Mouse (Mus musculus) layer of hippocampus, postnatal 14 days (tissue): ENCODE data around the gene Kbtbd13. TPM values are rescaled to one million over a fixed set of nuclear protein-coding genes. Genes with fewer than 3 reads are reported as not detected.

Experiments used
- DNase-seq, 2 experiments: peaks; one replicate each; pipeline ENCODE4 v3.0.0; 2021 to 2022; ENCODE audit warnings: low spot score in 2 of 2, mixed read lengths in 1 of 2
- total RNA-seq, 2 experiments: library from RNA; stranded (reverse); gene quantifications; 2 replicates each; pipeline ENCODE4 v1.2.3; 2021

The Kbtbd13 gene
- total RNA-seq, 2 experiments from 2014 or later, result 0.21 to 0.25 TPM

- DNase-seq, result no peak
Measured at GRCm38 (mm10) chr9:65356561-65356960, 34.9 kb downstream of the Kbtbd13 start.

GRCm38 (mm10) chr9:65353251-65353650, 38.2 kb downstream of the Kbtbd13 start:
- DNase-seq, result no peak

GRCm38 (mm10) chr9:65347112-65347850, 44.2 kb downstream of the Kbtbd13 start:
- DNase-seq, result no peak

- peak; percentile 23 to 56 for DNase-seq
Measured at GRCm38 (mm10) chr9:65346476-65347111, 44.9 kb downstream of the Kbtbd13 start.

- peak; percentile 93 to 97 for DNase-seq
Measured at GRCm38 (mm10) chr9:65345854-65346475, 45.5 kb downstream of the Kbtbd13 start, which contains the start of gene Pdcd7. Gene Pdcd7, plus strand, starts transcription at chr9:65346104.

GRCm38 (mm10) chr9:65345439-65345838, 46.0 kb downstream of the Kbtbd13 start:
- DNase-seq, result peak; percentile 16

- DNase-seq, result no peak
Measured at GRCm38 (mm10) chr9:65340414-65340813, 51.0 kb downstream of the Kbtbd13 start.

- no peak for DNase-seq
Measured at GRCm38 (mm10) chr9:65339146-65339545, 52.3 kb downstream of the Kbtbd13 start.

Other genes with a start within 250 kb of the Kbtbd13 start
- 1 to 10 TPM; 4.1 TPM for gene Parp16, start 196.3 kb downstream of the Kbtbd13 start, total RNA-seq
- under 1 TPM; 0.07 to 0.14 TPM for gene Cilp, start 126.5 kb downstream of the Kbtbd13 start, total RNA-seq
- gene Clpx, start 97.4 kb downstream of the Kbtbd13 start, total RNA-seq, result 10 to 100 TPM; 30.4 to 30.8 TPM
- 10 to 100 TPM; 22.4 to 27.2 TPM for gene Pdcd7, start 45.5 kb downstream of the Kbtbd13 start, total RNA-seq
- 1 to 10 TPM; 3.8 to 6.5 TPM for gene Ubap1l, start 30.6 kb downstream of the Kbtbd13 start, total RNA-seq
- 1 to 10 TPM; 3.6 to 4.8 TPM for gene Rasl12, start 6.9 kb upstream of the Kbtbd13 start, total RNA-seq
- not detected for gene Slc51b, start 31.3 kb upstream of the Kbtbd13 start, total RNA-seq
- gene Mtfmt, start 44.1 kb upstream of the Kbtbd13 start, total RNA-seq, result 10 to 100 TPM; 18.4 to 18.8 TPM
- gene Spg21, start 69.3 kb upstream of the Kbtbd13 start, total RNA-seq, result 10 to 100 TPM; 25.4 to 27.1 TPM
- gene Ankdd1a, start 128.5 kb upstream of the Kbtbd13 start, total RNA-seq, result 1 to 10 TPM; 1.7 to 1.9 TPM
- gene Plekho2, start 188.4 kb upstream of the Kbtbd13 start, total RNA-seq, result 1 to 10 TPM; 7.5 to 9.4 TPM
- gene Pif1, start 195.5 kb upstream of the Kbtbd13 start, total RNA-seq, result under 1 TPM; 0.67 to 0.69 TPM
- gene Rbpms2, start 238.0 kb upstream of the Kbtbd13 start, total RNA-seq, result 1 to 10 TPM; 2.1 to 2.3 TPM